Mouse (Mus musculus) yolk sac, embryonic 10.5 days (tissue): ENCODE data around the gene Gm9958.

ENCODE experiments used
- DNase-seq: peaks from one replicate; pipeline ENCODE4 v3.0.0-alpha.2; 2017; ENCODE audit warnings: low spot score

Gm9958 gene

DNA sequence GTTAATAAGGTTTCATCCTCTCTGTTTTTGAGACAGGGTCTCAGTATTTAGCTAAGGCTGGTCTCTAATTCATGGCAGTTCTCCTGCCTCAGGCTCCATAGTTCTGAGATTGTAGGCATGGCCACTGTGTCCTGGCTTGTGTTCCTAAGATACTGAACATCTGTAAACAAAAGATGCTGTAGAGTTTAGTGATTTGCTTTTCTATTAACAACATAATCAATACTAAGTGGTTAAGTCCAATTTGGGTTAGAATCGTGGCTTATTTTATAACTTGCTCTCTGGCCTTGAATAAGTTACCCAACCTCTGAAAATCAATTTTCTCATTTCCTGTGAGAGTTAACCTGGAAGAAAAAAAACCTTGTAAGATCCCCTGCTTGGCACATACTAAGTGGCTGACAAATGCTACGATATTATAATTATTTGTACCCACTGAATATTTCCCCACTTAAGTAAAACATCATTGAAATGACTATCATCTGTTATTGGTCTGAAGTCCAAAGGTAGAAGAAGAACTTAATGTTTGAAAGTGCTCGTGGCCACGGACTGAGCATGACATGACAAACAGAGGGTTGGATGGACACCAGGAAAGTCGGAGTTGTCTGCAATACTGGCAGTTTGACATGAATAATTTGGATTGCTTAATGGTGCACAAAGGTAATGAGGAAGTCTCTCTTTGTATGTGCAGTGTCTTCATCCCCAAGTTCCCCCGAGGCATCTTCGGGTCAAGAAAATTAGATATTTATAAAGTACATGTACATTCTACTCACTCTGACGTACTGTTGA lies 47.3 kb downstream of the Gm9958 start:
- DNase-seq: no peak

DNA sequence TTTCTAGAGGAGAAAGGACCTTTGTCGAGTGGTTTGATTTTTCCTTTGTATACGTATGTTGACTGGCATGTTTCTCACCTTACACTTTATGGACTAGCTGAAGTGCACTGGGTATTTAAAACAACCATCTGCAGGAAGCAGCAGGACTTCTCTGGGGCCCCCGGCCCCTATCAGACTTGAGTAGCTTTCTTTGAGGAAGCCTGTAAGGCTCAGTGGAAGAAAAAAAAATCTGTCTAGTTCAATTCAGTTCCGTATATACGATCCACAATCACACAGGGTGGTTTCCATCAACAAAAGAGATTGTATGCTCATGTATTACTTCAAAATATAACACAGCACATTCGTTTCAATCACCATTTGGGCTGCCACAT lies 47.9 kb downstream of the Gm9958 start:
- DNase-seq: no peak
